Mouse (Mus musculus) T-helper 1 cell (primary cell): ENCODE measurements around the gene Vav1.

Experiments
- in situ Hi-C: fragments of 300-600 bp; cut with MboI, MseI; formaldehyde crosslinking; loops from one replicate; pipeline ENCODE4 v1.15.1; 2025; ENCODE audit warnings: high pct_unique_total_duplicates

Gene Vav1

GRCm38 (mm10) chr17:57278943-57279590 lies at the start of gene Vav1:
Gene Vav1 (plus strand): TSS chr17:57279100.
- in situ Hi-C loops = loop anchor here (25.0 kb wide), 1 partner anchor 992 kb away; the partner anchor contains the start of genes Plin3 and Ticam1

- in situ Hi-C loops = loop anchor here (25.0 kb wide), 1 partner anchor 1518 kb away; the partner anchor contains the start of gene Pot1b
These were observed 48.8 kb upstream of the Vav1 start for GRCm38 (mm10) chr17:57229851-57230727.

GRCm38 (mm10) chr17:57230728-57231125 lies 48.2 kb upstream of the Vav1 start:
- in situ Hi-C loops = loop anchor here (25.0 kb wide), 1 partner anchor 1518 kb away; the partner anchor contains the start of gene Pot1b

GRCm38 (mm10) chr17:57231321-57231771 lies 47.6 kb upstream of the Vav1 start:
- in situ Hi-C loops = loop anchor here (25.0 kb wide), 1 partner anchor 1519 kb away; the partner anchor contains the start of gene Pot1b

GRCm38 (mm10) chr17:57232200-57232599 lies 46.7 kb upstream of the Vav1 start:
- in situ Hi-C loops = loop anchor here (25.0 kb wide), 1 partner anchor 1520 kb away; the partner anchor contains the start of gene Pot1b

GRCm38 (mm10) chr17:57233038-57233437 lies 45.9 kb upstream of the Vav1 start:
- in situ Hi-C loops = loop anchor here (25.0 kb wide), 1 partner anchor 1521 kb away; the partner anchor contains the start of gene Pot1b

- in situ Hi-C loops = loop anchor here (25.0 kb wide), 1 partner anchor 1522 kb away; the partner anchor contains the start of gene Pot1b
These were observed 44.5 kb upstream of the Vav1 start for GRCm38 (mm10) chr17:57234254-57234928.

GRCm38 (mm10) chr17:57235803-57236202 lies 43.1 kb upstream of the Vav1 start:
- in situ Hi-C loops = loop anchor here (25.0 kb wide), 1 partner anchor 1524 kb away; the partner anchor contains the start of gene Pot1b

- in situ Hi-C loops = loop anchor here (25.0 kb wide), 1 partner anchor 1525 kb away; the partner anchor contains the start of gene Pot1b
These were observed 41.7 kb upstream of the Vav1 start for GRCm38 (mm10) chr17:57237181-57237580.

GRCm38 (mm10) chr17:57243650-57244370 lies 35.1 kb upstream of the Vav1 start:
- in situ Hi-C loops = loop anchor here (25.0 kb wide), 1 partner anchor 1532 kb away; the partner anchor contains the start of gene Pot1b

- in situ Hi-C loops = loop anchor here (25.0 kb wide), 1 partner anchor 1533 kb away; the partner anchor contains the start of gene Pot1b
These were observed 33.5 kb upstream of the Vav1 start for GRCm38 (mm10) chr17:57245311-57245929.

- in situ Hi-C loops = loop anchor here (25.0 kb wide), 1 partner anchor 1535 kb away; the partner anchor contains the start of gene Pot1b
These were observed 32.1 kb upstream of the Vav1 start for GRCm38 (mm10) chr17:57246663-57247392.

- in situ Hi-C loops = loop anchor here (25.0 kb wide), 1 partner anchor 1535 kb away; the partner anchor contains the start of gene Pot1b
These were observed 31.3 kb upstream of the Vav1 start for GRCm38 (mm10) chr17:57247393-57248200.

- in situ Hi-C loops = loop anchor here (25.0 kb wide), 1 partner anchor 1536 kb away; the partner anchor contains the start of gene Pot1b
These were observed 30.6 kb upstream of the Vav1 start, which contains the start of gene Gpr108 for GRCm38 (mm10) chr17:57248201-57248699. Gene Gpr108 (minus strand): TSS chr17:57248446.

- in situ Hi-C loops = loop anchor here (25.0 kb wide), 1 partner anchor 1536 kb away; the partner anchor contains the start of gene Pot1b
These were observed 30.1 kb upstream of the Vav1 start for GRCm38 (mm10) chr17:57248771-57249170.

- in situ Hi-C loops = loop anchor here (25.0 kb wide), 1 partner anchor 1537 kb away; the partner anchor contains the start of gene Pot1b
These were observed 29.4 kb upstream of the Vav1 start, which contains the start of gene Trip10 for GRCm38 (mm10) chr17:57249186-57250181. Gene Trip10 (plus strand): TSS chr17:57249455.
